Mouse (Mus musculus) forebrain, embryonic 12.5 days (tissue): Measurements from ENCODE around the gene S1pr2. TPM values are rescaled to one million over a fixed set of nuclear protein-coding genes. Genes with fewer than 3 reads are reported as not detected.

Experiments used
- ATAC-seq: fragments of 200-750 bp; cut with Nextera tagmentation; 2 replicates; pipeline ENCODE4 v1.8.0; 2017; ENCODE audit warnings: moderate TSS enrichment; ENCODE audit not compliant: low FRiP score
- H3K27ac ChIP-seq: fragments of 300-500 bp; sonication (generic); 2 replicates; pipeline ENCODE4 v1.5.1; 2016; ENCODE audit warnings: mild to moderate bottlenecking
- H3K27me3 ChIP-seq: fragments of 300-500 bp; sonication (generic); 2 replicates; pipeline ENCODE4 v1.6.1; 2016; ENCODE audit warnings: mild to moderate bottlenecking
- H3K36me3 ChIP-seq: fragments of 300-500 bp; sonication (generic); replicated peaks from 2 replicates; pipeline ENCODE4 v1.6.1; 2016; ENCODE audit warnings: mild to moderate bottlenecking
- H3K4me1 ChIP-seq: fragments of 300-500 bp; sonication (generic); 2 replicates; pipeline ENCODE4 v1.6.1; 2016
- H3K4me2 ChIP-seq: fragments of 300-500 bp; sonication (generic); 2 replicates; pipeline ENCODE4 v1.6.1; 2016; ENCODE audit warnings: mild to moderate bottlenecking, moderate library complexity
- H3K4me3 ChIP-seq: fragments of 300-500 bp; sonication (generic); replicated peaks from 2 replicates; pipeline ENCODE4 v1.5.1; 2016; ENCODE audit warnings: mild to moderate bottlenecking
- H3K9ac ChIP-seq: fragments of 300-500 bp; sonication (generic); 2 replicates; pipeline ENCODE4 v1.6.1; 2016; ENCODE audit warnings: mild to moderate bottlenecking
- H3K9me3 ChIP-seq: fragments of 300-500 bp; sonication (generic); 2 replicates; pipeline ENCODE4 v1.6.1; 2016
- WGBS: fragments of 180-500 bp; shearing (Covaris S2); methylation state at CpG from one replicate; pipeline ENCODE4 v1.1.7; 2016; 5-methylcytosine and 5-hydroxymethylcytosine counted together
- polyA plus RNA-seq: library from polyadenylated mRNA; unstranded; fragments of >200 nt; fragmentation: Nextera tagmentation; extraction: Ambion mirVana; gene quantifications from 2 replicates; pipeline ENCODE4 v1.2.1, GENCODE M21; 2016

S1pr2 gene
- polyA plus RNA-seq = 13.1 and 16.5 TPM in 2 replicates

GRCm38 (mm10) chr9:20976216-20976960 is at the start of gene S1pr2:
Gene S1pr2 (minus strand): TSS chr9:20976781.
- H3K4me1 ChIP-seq = peaks cover 32% of the 10 kb centered on the region

DNA sequence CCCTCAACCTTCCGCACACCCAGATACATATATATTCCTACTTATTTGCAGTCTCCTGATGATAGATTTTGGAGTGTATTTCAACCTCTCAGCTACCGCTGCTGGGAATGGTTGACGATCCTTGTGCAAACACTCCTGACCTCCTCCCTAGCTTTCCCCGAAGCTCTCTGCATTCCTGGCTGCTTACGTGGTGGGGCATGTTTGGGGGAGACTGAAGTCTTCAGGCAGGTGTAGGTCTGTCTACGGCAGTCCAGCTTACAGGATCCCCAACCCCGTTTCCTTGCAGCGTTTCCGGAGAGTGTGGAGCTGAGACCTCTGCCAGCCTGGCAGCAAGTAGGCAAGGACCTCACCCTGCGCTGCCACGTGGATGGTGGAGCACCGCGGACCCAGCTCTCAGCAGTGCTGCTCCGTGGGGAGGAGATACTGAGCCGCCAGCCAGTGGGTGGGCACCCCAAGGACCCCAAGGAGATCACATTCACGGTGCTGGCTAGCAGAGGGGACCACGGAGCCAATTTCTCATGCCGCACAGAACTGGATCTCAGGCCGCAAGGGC is 48.8 kb upstream of the S1pr2 start:
- Histone ChIP-seq H3K9ac (no peak overlapping the region), H3K4me3 (no peak overlapping the region), H3K27me3 (peaks cover 58% of the 10 kb centered on the region), H3K36me3 (no peaks in the 10 kb centered on the region), H3K9me3 (no peaks in the 10 kb centered on the region), H3K4me1 (peaks cover 19% of the 10 kb centered on the region), H3K4me2 (no peak overlapping the region), H3K27ac (no peak overlapping the region)
- no peak for ATAC-seq
- WGBS = 74% methylated on average over 19 of the region's 19 CpGs

More at GRCm38 (mm10) chr9:20976216-20976960, at the start of gene S1pr2:
- Histone ChIP-seq H3K4me2 (peak within 1 kb of the TSS; percentile 94), H3K9me3 (no peaks in the 10 kb centered on the region), H3K27me3 (peaks cover 5% of the 10 kb centered on the region; the same call in 1 of the 2 replicates), H3K4me3 (peak within 1 kb of the TSS; percentile 77), H3K9ac (peak within 1 kb of the TSS; percentile 80), H3K27ac (peak within 1 kb of the TSS; percentile 74), H3K36me3 (no peaks in the 10 kb centered on the region)
- WGBS = under 1% methylated on average over 42 of the region's 47 CpGs
- ATAC-seq = peak; percentile 69

DNA sequence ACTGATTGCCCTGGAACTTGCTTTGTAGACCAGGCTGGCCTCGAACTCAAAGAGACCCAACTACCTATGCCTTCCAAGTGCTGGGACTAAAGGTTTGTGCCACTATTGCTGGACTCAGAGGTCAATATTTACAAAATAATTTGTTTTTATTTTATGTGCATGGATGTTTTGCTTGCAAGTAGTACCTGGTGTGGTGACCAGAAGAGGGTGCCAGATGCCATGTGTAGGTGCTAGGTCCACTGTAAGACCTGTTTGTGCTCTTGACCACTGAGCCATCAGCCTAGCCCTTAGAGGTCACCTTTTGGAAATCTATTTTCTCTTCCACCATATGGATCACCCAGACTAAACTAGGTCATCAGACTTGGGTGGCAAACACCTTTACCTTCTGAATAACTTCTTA is 46.1 kb upstream of the S1pr2 start:
- 74% methylated on average over 1 of the region's 1 CpGs for WGBS
- H3K9ac ChIP-seq = no peak overlapping the region
- H3K27me3 ChIP-seq = peaks cover 50% of the 10 kb centered on the region
- ATAC-seq = no peak
- H3K4me2 ChIP-seq = no peak overlapping the region
- H3K36me3 ChIP-seq = no peaks in the 10 kb centered on the region
- no peak overlapping the region for H3K4me3 ChIP-seq
- H3K27ac ChIP-seq = no peak overlapping the region
- H3K9me3 ChIP-seq = no peaks in the 10 kb centered on the region
- H3K4me1 ChIP-seq = peaks cover 3% of the 10 kb centered on the region; the same call in 1 of the 2 replicates

DNA sequence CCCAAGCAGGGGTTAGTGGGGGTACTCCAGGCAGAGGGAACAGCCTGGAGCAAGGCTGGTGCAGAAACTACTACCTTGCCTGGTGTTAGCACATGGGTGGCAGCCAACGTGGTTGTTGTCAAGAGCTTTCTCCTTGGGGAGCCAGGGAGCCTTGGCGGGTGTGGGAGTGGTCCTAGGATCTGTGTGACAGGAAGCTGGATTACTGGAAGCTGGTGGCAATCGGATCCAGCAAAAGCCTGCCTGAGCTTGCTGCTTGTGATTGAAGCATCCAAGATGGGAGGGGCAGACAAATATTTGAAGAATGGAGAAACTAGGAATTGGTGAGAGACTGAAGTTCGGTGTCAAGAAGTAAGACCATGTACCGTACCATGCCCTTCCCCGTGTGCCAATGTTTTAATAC is 45.7 kb upstream of the S1pr2 start:
- peaks cover 50% of the 10 kb centered on the region for H3K27me3 ChIP-seq
- no peaks in the 10 kb centered on the region for H3K4me1 ChIP-seq
- H3K4me2 ChIP-seq = no peak overlapping the region
- H3K9ac ChIP-seq = no peak overlapping the region
- ATAC-seq = no peak
- H3K36me3 ChIP-seq = no peaks in the 10 kb centered on the region
- H3K9me3 ChIP-seq = no peaks in the 10 kb centered on the region
- WGBS = 66% methylated on average over 6 of the region's 6 CpGs
- H3K27ac ChIP-seq = no peak overlapping the region
- H3K4me3 ChIP-seq = no peak overlapping the region

DNA sequence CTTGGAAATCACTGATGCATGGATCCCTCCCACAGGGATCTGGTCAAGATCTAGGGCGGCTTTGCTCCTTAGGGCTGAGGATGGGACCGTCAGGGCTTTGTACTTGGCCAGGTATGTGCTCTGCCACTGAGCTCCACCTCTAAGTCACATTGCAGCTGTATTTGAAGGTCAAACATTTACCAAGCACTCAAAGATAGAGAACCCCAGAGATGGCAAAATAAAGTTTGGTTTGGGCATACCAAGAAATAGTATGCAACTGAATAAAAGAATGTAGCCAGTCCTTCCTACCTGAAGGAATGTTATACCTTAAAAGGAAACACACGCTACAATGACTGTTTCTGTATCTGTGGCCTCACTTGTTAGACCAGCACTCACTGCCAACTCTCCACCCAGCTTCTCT is 44.8 kb upstream of the S1pr2 start:
- H3K4me1 ChIP-seq = no peaks in the 10 kb centered on the region
- no peak overlapping the region for H3K9ac ChIP-seq
- WGBS = 77% methylated on average over 3 of the region's 3 CpGs
- H3K4me3 ChIP-seq = no peak overlapping the region
- no peak overlapping the region for H3K4me2 ChIP-seq
- no peaks in the 10 kb centered on the region for H3K36me3 ChIP-seq
- H3K9me3 ChIP-seq = no peaks in the 10 kb centered on the region
- no peak for ATAC-seq
- peaks cover 50% of the 10 kb centered on the region for H3K27me3 ChIP-seq
- H3K27ac ChIP-seq = no peak overlapping the region

DNA sequence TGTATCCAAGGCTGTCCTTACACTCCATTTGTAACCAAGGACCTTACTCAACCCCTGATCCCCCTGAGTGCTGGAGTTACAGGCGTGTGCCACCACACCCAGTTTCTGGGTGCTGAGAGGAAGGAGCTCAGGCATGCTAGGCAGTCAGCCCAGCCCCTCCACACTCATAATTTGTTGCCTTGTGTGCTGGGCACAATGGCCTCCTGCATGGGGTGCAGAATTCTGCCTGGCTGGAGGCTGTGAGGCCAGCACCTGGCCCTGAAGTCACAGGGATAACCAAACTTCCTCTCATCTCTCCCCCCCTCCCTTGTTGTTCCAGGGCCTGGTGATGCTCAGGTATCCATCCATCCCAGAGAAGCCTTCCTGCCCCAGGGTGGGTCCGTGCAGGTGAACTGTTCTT is 42.0 kb upstream of the S1pr2 start:
- H3K4me3 ChIP-seq = no peak overlapping the region
- no peaks in the 10 kb centered on the region for H3K9me3 ChIP-seq
- no peaks in the 10 kb centered on the region for H3K36me3 ChIP-seq
- H3K4me2 ChIP-seq = no peak overlapping the region
- H3K27ac ChIP-seq = no peak overlapping the region
- WGBS = 70% methylated on average over 2 of the region's 2 CpGs
- peaks cover 12% of the 10 kb centered on the region for H3K4me1 ChIP-seq
- no peak overlapping the region for H3K9ac ChIP-seq
- ATAC-seq = no peak
- peaks cover 65% of the 10 kb centered on the region for H3K27me3 ChIP-seq

DNA sequence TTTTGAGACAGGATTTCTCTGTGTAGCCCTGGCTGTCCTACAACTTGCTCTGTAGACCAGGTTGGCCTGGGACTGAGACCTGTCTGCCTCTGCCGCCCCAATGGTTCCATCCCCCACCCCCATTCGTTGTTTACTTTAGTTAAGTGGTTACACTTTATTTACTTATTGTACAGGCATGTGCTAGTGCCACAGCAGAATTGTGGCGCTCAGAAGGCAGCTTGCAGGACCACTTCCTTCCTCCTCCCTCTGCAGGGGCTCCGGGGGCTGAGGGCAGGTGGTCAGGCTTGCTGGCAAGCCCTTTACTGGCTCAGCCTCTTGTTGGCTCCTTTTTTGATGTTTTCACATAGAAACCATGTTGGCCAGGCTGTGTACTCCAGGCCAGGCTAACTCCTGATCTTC is 40.6 kb upstream of the S1pr2 start:
- ATAC-seq = no peak
- 33% methylated on average over 4 of the region's 4 CpGs for WGBS
- Histone ChIP-seq H3K36me3 (no peaks in the 10 kb centered on the region), H3K4me1 (peaks cover 12% of the 10 kb centered on the region), H3K4me3 (no peak overlapping the region), H3K9ac (no peak overlapping the region), H3K27me3 (peaks cover 72% of the 10 kb centered on the region), H3K9me3 (no peaks in the 10 kb centered on the region), H3K4me2 (no peak overlapping the region), H3K27ac (no peak overlapping the region)

GRCm38 (mm10) chr9:21016331-21017176 is 40.0 kb upstream of the S1pr2 start:
- Histone ChIP-seq H3K9ac (0 out of 2 replicates have a peak overlapping the region, but pooled peaks have one; percentile 21), H3K4me3 (peak overlapping the region; percentile 25; the same call in 1 of the 2 replicates), H3K4me1 (peaks cover 12% of the 10 kb centered on the region), H3K9me3 (no peaks in the 10 kb centered on the region), H3K4me2 (no peak overlapping the region), H3K27ac (no peak overlapping the region), H3K36me3 (no peaks in the 10 kb centered on the region), H3K27me3 (peaks cover 77% of the 10 kb centered on the region)
- WGBS = 8% methylated on average over 17 of the region's 17 CpGs
- ATAC-seq = no peak

DNA sequence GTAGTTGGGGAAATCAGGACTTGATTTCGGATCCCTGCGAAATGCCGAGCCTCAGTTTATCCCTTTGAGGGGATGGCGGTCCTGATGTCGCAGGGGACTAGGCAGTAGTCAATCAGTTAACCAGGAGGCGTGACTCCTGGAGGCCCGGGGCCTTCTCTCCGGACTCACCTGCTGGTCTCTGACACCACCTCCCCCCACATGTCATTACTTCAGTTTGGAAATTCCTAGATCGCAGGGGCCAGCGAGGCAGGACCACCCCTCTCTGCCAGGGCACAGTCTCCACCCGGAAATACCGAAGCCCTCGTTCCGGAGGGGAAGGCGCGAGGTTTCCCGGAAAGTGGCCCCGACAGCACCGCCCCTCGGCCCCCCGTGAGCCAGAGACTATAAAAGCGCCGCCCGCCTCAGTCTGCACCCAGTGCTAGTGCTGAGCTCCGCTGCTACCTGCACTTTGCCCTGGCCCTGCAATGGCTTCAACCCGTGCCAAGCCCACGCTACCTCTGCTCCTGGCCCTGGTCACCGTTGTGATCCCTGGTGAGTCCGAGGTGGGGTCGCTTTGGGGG is 39.1 kb upstream of the S1pr2 start, which contains the start of gene Icam1:
Icam1 (plus strand) TSS at position 415 of the 560 bp plus-strand sequence.
- Histone ChIP-seq H3K27me3 (peaks cover 79% of the 10 kb centered on the region), H3K9ac (peak within 1 kb of the TSS; percentile 21), H3K4me2 (peak within 1 kb of the TSS; percentile 41), H3K4me1 (peaks cover 12% of the 10 kb centered on the region), H3K4me3 (peak within 1 kb of the TSS; percentile 25), H3K36me3 (no peaks in the 10 kb centered on the region), H3K27ac (no peak within 1 kb of the TSS), H3K9me3 (no peaks in the 10 kb centered on the region)
- WGBS = 1% methylated on average over 30 of the region's 30 CpGs
- ATAC-seq = no peak

DNA sequence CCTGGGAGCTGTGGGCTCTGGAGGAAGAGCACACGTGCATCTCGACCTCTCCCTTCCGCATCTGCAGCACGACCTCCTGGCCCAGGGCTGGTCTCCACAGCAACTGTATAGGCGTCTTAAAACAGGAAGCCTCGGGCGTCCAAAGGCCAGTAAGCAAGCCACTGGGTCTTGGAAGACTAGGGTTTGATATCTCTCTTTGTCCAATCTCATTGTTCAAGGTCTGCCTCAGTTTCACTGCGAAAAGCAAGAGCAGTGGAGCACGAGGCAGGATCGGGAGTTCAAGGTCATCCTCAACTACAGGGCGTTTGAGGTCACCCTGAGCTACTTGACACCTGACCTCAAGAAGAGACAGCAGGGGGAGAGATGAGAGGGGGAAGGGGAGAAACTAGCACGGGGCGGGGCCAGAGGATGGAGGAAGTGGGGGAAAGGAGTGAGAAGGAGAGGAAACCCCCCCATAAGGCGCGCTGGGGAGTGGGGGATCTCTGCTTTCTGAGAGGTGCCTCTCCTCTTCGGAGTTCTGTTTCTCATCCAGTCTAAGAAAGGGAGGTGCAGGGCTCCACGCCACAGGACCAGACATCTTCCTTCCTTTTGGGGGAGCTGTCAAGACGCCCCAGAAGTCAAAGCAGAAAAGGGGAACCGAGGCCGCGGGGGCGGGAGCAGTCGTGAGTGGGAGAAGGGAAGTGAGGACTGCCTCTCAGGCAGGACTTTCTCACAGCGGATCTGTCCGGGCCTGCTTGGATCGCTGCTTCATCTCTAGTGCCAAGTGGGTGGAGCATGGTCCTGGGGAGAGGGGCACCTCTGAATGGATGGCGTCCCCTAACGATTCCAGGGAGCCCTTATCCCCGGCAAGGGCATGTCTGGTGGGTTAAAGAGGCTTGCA is 38.4 kb upstream of the S1pr2 start:
- Histone ChIP-seq H3K9ac (no peak overlapping the region; the same call in 1 of the 2 replicates), H3K27ac (no peak overlapping the region), H3K4me2 (peak overlapping the region; percentile 41), H3K4me3 (peak overlapping the region; percentile 25), H3K27me3 (peaks cover 77% of the 10 kb centered on the region), H3K4me1 (peaks cover 12% of the 10 kb centered on the region), H3K36me3 (no peaks in the 10 kb centered on the region), H3K9me3 (no peaks in the 10 kb centered on the region)
- no peak for ATAC-seq
- WGBS = 5% methylated on average over 29 of the region's 29 CpGs

- peaks cover 20% of the 10 kb centered on the region for H3K36me3 ChIP-seq
- H3K27me3 ChIP-seq = peaks cover 57% of the 10 kb centered on the region
- no peak for ATAC-seq
- no peak overlapping the region for H3K27ac ChIP-seq
- H3K4me3 ChIP-seq = no peak overlapping the region
- no peak overlapping the region for H3K9ac ChIP-seq
- H3K9me3 ChIP-seq = no peaks in the 10 kb centered on the region
- no peak overlapping the region for H3K4me2 ChIP-seq
- H3K4me1 ChIP-seq = peaks cover 12% of the 10 kb centered on the region
- 50% methylated on average over 1 of the region's 1 CpGs for WGBS
Measured at GRCm38 (mm10) chr9:21012368-21012767, 35.8 kb upstream of the S1pr2 start.
